Mouse (Mus musculus) gastrocnemius, adult 18-20 months (tissue): ENCODE measurements at regions not wholly inside any gene's neighbourhood (a gene's known extent, or its start where the extent isn't known, plus 50 kb on each side); places are given as distances from the start of the nearest gene placed in this dataset.
A peak's percentile ranks its signal among the peaks of the same experiment; 100 is the strongest.
"Not testable (repeated sequence)": the region's sequence is repeated elsewhere in the genome, so short reads cannot be mapped to it uniquely, and the experiment has no call there.

Source experiments
- DNase-seq: peaks from one replicate; pipeline ENCODE4 v3.0.0; 2021; ENCODE audit warnings: low spot score

- peak; percentile 31 for DNase-seq
Observed at GRCm38 (mm10) chr13:99128979-99129378, 55.6 kb upstream of the Zfp366 start.

- peak; percentile 70 for DNase-seq
Observed at GRCm38 (mm10) chr13:99128284-99128691, 56.3 kb upstream of the Zfp366 start.

GRCm38 (mm10) chr13:99127716-99128115, 56.9 kb upstream of the Zfp366 start:
- DNase-seq, result peak; percentile 64

- not testable (repeated sequence) for DNase-seq
Observed at GRCm38 (mm10) chr13:99126971-99127370, 57.7 kb upstream of the Zfp366 start.

- DNase-seq, result no peak
Observed at GRCm38 (mm10) chr13:99126538-99126937, 58.1 kb upstream of the Zfp366 start.

- DNase-seq, result no peak
Observed at GRCm38 (mm10) chr13:99125946-99126345, 58.7 kb upstream of the Zfp366 start.

GRCm38 (mm10) chr13:99124894-99125570, 59.6 kb upstream of the Zfp366 start:
- peak; percentile 90 for DNase-seq

GRCm38 (mm10) chr13:99124141-99124540, 60.5 kb upstream of the Zfp366 start:
- no peak for DNase-seq

GRCm38 (mm10) chr13:99123476-99124140, 61.0 kb upstream of the Zfp366 start:
- DNase-seq, result no peak

GRCm38 (mm10) chr13:99122539-99122938, 62.1 kb upstream of the Zfp366 start:
- DNase-seq, result not testable (repeated sequence)

GRCm38 (mm10) chr13:99121096-99121495, 63.5 kb upstream of the Zfp366 start:
- DNase-seq, result no peak

GRCm38 (mm10) chr13:99119941-99120340, 64.7 kb upstream of the Zfp366 start:
- DNase-seq, result no peak

GRCm38 (mm10) chr13:99118901-99119300, 65.7 kb upstream of the Zfp366 start:
- DNase-seq, result no peak

- no peak for DNase-seq
Observed at GRCm38 (mm10) chr13:99115541-99115940, 69.1 kb upstream of the Zfp366 start.

GRCm38 (mm10) chr13:99114565-99114964, 70.1 kb upstream of the Zfp366 start:
- no peak for DNase-seq

GRCm38 (mm10) chr13:99111736-99112386, 72.8 kb upstream of the Zfp366 start:
- DNase-seq, result no peak

GRCm38 (mm10) chr13:99107983-99108382, 76.6 kb upstream of the Zfp366 start:
- no peak for DNase-seq

GRCm38 (mm10) chr13:99102089-99102681, 82.4 kb upstream of the Zfp366 start:
- DNase-seq, result no peak

GRCm38 (mm10) chr13:99100430-99101409, 83.9 kb upstream of the Zfp366 start:
- peak; percentile 55 for DNase-seq

- DNase-seq, result no peak
Observed at GRCm38 (mm10) chr13:99099794-99100429, 84.7 kb upstream of the Zfp366 start.
